Mouse (Mus musculus) spleen, postnatal 10 days (tissue): ENCODE measurements around the gene Gtf3a.
"Not testable (repeated sequence)": the region's sequence is repeated elsewhere in the genome, so short reads cannot be mapped to it uniquely, and the experiment has no call there.

Source experiments
- DNase-seq, 2 experiments: peaks; one replicate each; pipeline ENCODE4 v3.0.0; 2021 to 2022; ENCODE audit warnings: low spot score in 2 of 2

The Gtf3a gene

GRCm38 (mm10) chr5:146937541-146938503, 10.6 kb upstream of the Gtf3a start:
- DNase-seq = no peak

- DNase-seq = peak in 1 of 2 experiments; percentile 48
Observed at GRCm38 (mm10) chr5:146939109-146939796, 9.2 kb upstream of the Gtf3a start.

GRCm38 (mm10) chr5:146940219-146940618, 8.2 kb upstream of the Gtf3a start:
- DNase-seq = no peak

GRCm38 (mm10) chr5:146941939-146942338, 6.5 kb upstream of the Gtf3a start:
- DNase-seq = not testable (repeated sequence)

- no peak for DNase-seq
Observed at GRCm38 (mm10) chr5:146942965-146943364, 5.5 kb upstream of the Gtf3a start.

GRCm38 (mm10) chr5:146944568-146944967, 3.9 kb upstream of the Gtf3a start:
- DNase-seq = peak in 1 of 2 experiments; percentile 32

- no peak for DNase-seq
Observed at GRCm38 (mm10) chr5:146946682-146947081, 1.8 kb upstream of the Gtf3a start.

- no peak for DNase-seq
Observed at GRCm38 (mm10) chr5:146947497-146947896, 960 bp upstream of the Gtf3a start.

- no peak for DNase-seq
Observed at GRCm38 (mm10) chr5:146948041-146948507, 383 bp upstream of the Gtf3a start.

- DNase-seq = no peak
Observed at GRCm38 (mm10) chr5:146954576-146954975, 6.1 kb downstream of the Gtf3a start.

GRCm38 (mm10) chr5:146955651-146956050, 7.2 kb downstream of the Gtf3a start:
- DNase-seq = no peak

GRCm38 (mm10) chr5:146956678-146957077, 8.2 kb downstream of the Gtf3a start:
- no peak for DNase-seq

GRCm38 (mm10) chr5:146963118-146963936, 14.9 kb downstream of the Gtf3a start, which contains the start of gene Mtif3:
Mtif3 (minus strand) TSS chr5:146963800.
- peak; percentile 79 to 85 for DNase-seq

- DNase-seq = peak in 1 of 2 experiments; percentile 22
Observed at GRCm38 (mm10) chr5:146963937-146964278, 15.5 kb downstream of the Gtf3a start.

- DNase-seq = no peak
Observed at GRCm38 (mm10) chr5:146968695-146969393, 20.4 kb downstream of the Gtf3a start.

- no peak for DNase-seq
Observed at GRCm38 (mm10) chr5:146971776-146972561, 23.5 kb downstream of the Gtf3a start.

- DNase-seq = no peak
Observed at GRCm38 (mm10) chr5:146973353-146973752, 24.9 kb downstream of the Gtf3a start.

GRCm38 (mm10) chr5:146973858-146974780, 25.7 kb downstream of the Gtf3a start:
- DNase-seq = no peak

- no peak for DNase-seq
Observed at GRCm38 (mm10) chr5:146974781-146975123, 26.3 kb downstream of the Gtf3a start.
